Mouse (Mus musculus): ENCODE results near the gene Snf8.

Gene Snf8

GRCm38 (mm10) chr11:96034596-96035052, at the start of gene Snf8:
TSS of gene Snf8 (plus strand) at chr11:96034885.
- DNase-seq (ENCODE audit: low spot score in 2 of 2): peak; percentile 91 to 92

GRCm38 (mm10) chr11:95987854-95988447, 46.7 kb upstream of the Snf8 start:
- no peak for DNase-seq (ENCODE audit: low spot score in 2 of 2)

GRCm38 (mm10) chr11:95988533-95988932, 46.2 kb upstream of the Snf8 start:
- DNase-seq (ENCODE audit: low spot score in 2 of 2): peak; percentile 23 to 49

- no peak for DNase-seq (ENCODE audit: low spot score in 2 of 2)
Measured at GRCm38 (mm10) chr11:95989864-95990263, 44.8 kb upstream of the Snf8 start.

GRCm38 (mm10) chr11:95990431-95990830, 44.3 kb upstream of the Snf8 start:
- DNase-seq (ENCODE audit: low spot score in 2 of 2): no peak

GRCm38 (mm10) chr11:95990886-95991708, 43.6 kb upstream of the Snf8 start:
- no peak for DNase-seq (ENCODE audit: low spot score in 2 of 2)

- no peak for DNase-seq (ENCODE audit: low spot score in 2 of 2)
Measured at GRCm38 (mm10) chr11:95994151-95994550, 40.5 kb upstream of the Snf8 start.

- no peak for DNase-seq (ENCODE audit: low spot score in 2 of 2)
Measured at GRCm38 (mm10) chr11:96003100-96003900, 31.4 kb upstream of the Snf8 start.

- no peak for DNase-seq (ENCODE audit: low spot score in 2 of 2)
Measured at GRCm38 (mm10) chr11:96003969-96004792, 30.5 kb upstream of the Snf8 start.

GRCm38 (mm10) chr11:96004793-96005402, 29.8 kb upstream of the Snf8 start:
- no peak for DNase-seq (ENCODE audit: low spot score in 2 of 2)

- no peak for DNase-seq (ENCODE audit: low spot score in 2 of 2)
Measured at GRCm38 (mm10) chr11:96005403-96006271, 29.0 kb upstream of the Snf8 start, which contains the start of gene Igf2bp1. TSS of gene Igf2bp1 (minus strand) at chr11:96005940.

- no peak for DNase-seq (ENCODE audit: low spot score in 2 of 2)
Measured at GRCm38 (mm10) chr11:96006367-96006851, 28.3 kb upstream of the Snf8 start.

GRCm38 (mm10) chr11:96006852-96007515, 27.7 kb upstream of the Snf8 start:
- no peak for DNase-seq (ENCODE audit: low spot score in 2 of 2)

GRCm38 (mm10) chr11:96007516-96008235, 27.0 kb upstream of the Snf8 start:
- DNase-seq (ENCODE audit: low spot score in 2 of 2): no peak

- DNase-seq (ENCODE audit: low spot score in 2 of 2): no peak
Measured at GRCm38 (mm10) chr11:96008827-96009226, 25.9 kb upstream of the Snf8 start.

GRCm38 (mm10) chr11:96011982-96012381, 22.7 kb upstream of the Snf8 start:
- no peak for DNase-seq (ENCODE audit: low spot score in 2 of 2)

GRCm38 (mm10) chr11:96015421-96015820, 19.3 kb upstream of the Snf8 start:
- no peak for DNase-seq (ENCODE audit: low spot score in 2 of 2)

- DNase-seq (ENCODE audit: low spot score in 2 of 2): no peak
Measured at GRCm38 (mm10) chr11:96017941-96018351, 16.7 kb upstream of the Snf8 start.

GRCm38 (mm10) chr11:96020622-96021021, 14.1 kb upstream of the Snf8 start:
- DNase-seq (ENCODE audit: low spot score in 2 of 2): no peak

All from heart, adult 9 months (tissue).